Mouse (Mus musculus): Measurements from ENCODE around the gene Wnt16. TPM values are rescaled to one million over a fixed set of nuclear protein-coding genes. Genes with fewer than 3 reads are reported as not detected.

The Wnt16 gene
- polyA plus RNA-seq, 1 experiment from 2014 or later: not detected

DNA sequence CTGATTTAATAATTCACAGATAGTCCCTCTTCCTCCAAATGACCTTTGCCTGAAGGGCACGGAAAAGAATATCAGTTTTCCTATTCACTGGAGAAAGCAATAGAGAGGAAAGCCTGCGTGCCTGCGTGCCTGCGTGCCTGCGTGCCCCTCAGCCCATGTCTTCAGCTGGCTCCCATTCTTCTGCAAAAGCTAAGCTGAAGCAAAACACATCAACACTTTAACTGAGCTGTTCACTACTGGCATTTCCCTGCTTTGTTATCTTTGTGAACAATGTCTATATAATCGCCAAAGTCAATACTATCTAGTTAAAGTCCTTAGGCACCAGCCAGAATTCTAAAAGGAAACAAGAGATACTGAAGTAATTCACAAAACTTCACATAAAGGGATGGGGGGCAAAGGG, 56.4 kb downstream of the Wnt16 start:
- no peak overlapping the region for H3K4me3 ChIP-seq (ENCODE audit: low read depth, low read length)
- ATAC-seq (no peak), DNase-seq (no peak)
- peak overlapping the region; percentile 45 for H3K4me2 ChIP-seq (ENCODE audit: low read depth, low read length)
- H3K9me3 ChIP-seq (ENCODE audit: low read length): no peaks in the 10 kb centered on the region
- H3K36me3 ChIP-seq (replicated peaks; ENCODE audit: insufficient read depth, low read length): no peaks in the 10 kb centered on the region
- peak overlapping the region; percentile 89 for H3K27ac ChIP-seq (ENCODE audit: low read depth)
- peaks cover 53% of the 10 kb centered on the region for H3K4me1 ChIP-seq (ENCODE audit: insufficient read depth)
- no peaks in the 10 kb centered on the region for H3K27me3 ChIP-seq (ENCODE audit: insufficient read depth, low read length)
- no peak for TF ChIP-seq EP300 (IDR thresholded peaks at IDR 0.05; ENCODE audit: low read depth)
- no peak for TF ChIP-seq CTCF (IDR thresholded peaks at IDR 0.05; ENCODE audit: low read depth)
- WGBS (ENCODE audit: insufficient replicate concordance): 44% methylated on average over 6 of the region's 6 CpGs
- H3K9ac ChIP-seq (replicated peaks): no peak overlapping the region

DNA sequence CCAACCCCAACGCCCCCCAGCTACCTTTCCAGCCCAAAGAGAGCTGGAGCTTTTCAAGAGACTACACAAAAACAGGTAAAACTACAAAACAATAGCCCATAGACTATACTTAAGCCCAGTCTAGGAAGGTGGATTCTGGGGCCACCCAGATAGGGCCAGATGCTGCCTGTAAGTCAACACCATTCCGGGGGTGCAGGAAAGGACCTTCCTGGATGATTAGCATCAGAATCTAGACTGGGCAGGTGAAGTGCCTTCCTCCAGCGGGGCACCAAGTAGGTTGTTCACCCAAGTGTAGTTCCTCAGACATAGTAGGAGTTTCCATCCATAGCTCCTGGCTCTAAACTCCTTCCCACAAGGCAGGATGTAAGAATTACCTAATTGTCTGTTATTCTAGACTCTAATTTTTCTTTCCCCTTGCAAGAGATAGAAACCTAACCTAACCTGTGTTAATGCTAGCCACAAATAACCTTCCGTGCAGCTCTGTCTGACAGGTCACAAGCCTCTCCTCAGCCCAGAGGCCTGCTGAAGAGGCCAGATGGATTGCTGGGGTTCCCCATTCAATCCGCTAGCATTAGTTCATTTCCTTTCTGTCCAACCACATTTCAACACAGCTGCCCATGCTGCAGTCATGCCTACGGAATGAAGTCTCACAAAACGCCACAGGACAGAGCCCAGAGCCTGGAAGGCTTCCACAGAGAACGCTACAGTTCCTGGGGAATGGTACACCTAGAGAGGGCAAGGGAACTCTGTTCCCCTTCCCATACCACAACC, 59.3 kb downstream of the Wnt16 start:
- no peak for ATAC-seq
- 53% methylated on average over 8 of the region's 8 CpGs for WGBS (ENCODE audit: insufficient replicate concordance)
- Histone ChIP-seq H3K4me1 (ENCODE audit: insufficient read depth) (peaks cover 54% of the 10 kb centered on the region), H3K4me3 (ENCODE audit: low read depth, low read length) (no peak overlapping the region), H3K36me3 (replicated peaks; ENCODE audit: insufficient read depth, low read length) (no peaks in the 10 kb centered on the region), H3K9ac (replicated peaks) (no peak overlapping the region), H3K27me3 (ENCODE audit: insufficient read depth, low read length) (no peaks in the 10 kb centered on the region), H3K9me3 (ENCODE audit: low read length) (no peaks in the 10 kb centered on the region), H3K4me2 (ENCODE audit: low read depth, low read length) (peak overlapping the region; percentile 23), H3K27ac (ENCODE audit: low read depth) (0 out of 2 replicates have a peak overlapping the region, but pooled peaks have one; percentile 22)
- TF ChIP-seq EP300 (IDR thresholded peaks at IDR 0.05; ENCODE audit: low read depth): no peak
- TF ChIP-seq CTCF (IDR thresholded peaks at IDR 0.05; ENCODE audit: low read depth): no peak
- no peak for DNase-seq

Other genes starting within 250 kb of the Wnt16 start
- 32.6 and 38.2 TPM in 2 replicates for gene Fam3c, start 68.0 kb downstream of the Wnt16 start, polyA plus RNA-seq (2015; fragmentation: Nextera tagmentation; extraction: Ambion mirVana)